Mouse (Mus musculus) T-cell, adult 2 months (primary cell): ENCODE measurements at regions not wholly inside any gene's neighbourhood (a gene's known extent, or its start where the extent isn't known, plus 50 kb on each side); places are given as distances from the start of the nearest gene placed in this dataset.
"Not testable (repeated sequence)": the region's sequence is repeated elsewhere in the genome, so short reads cannot be mapped to it uniquely, and the experiment has no call there.

Source experiments
- DNase-seq: peaks from one replicate; pipeline ENCODE4 v3.0.0; 2022; ENCODE audit warnings: low spot score

GRCm38 (mm10) chr1:143265216-143265615, 375.2 kb upstream of the B3galt2 start:
- no peak for DNase-seq

- DNase-seq: no peak
Measured at GRCm38 (mm10) chr1:143286274-143286967, 354.0 kb upstream of the B3galt2 start.

- DNase-seq: no peak
Measured at GRCm38 (mm10) chr1:143287448-143287847, 353.0 kb upstream of the B3galt2 start.

DNA sequence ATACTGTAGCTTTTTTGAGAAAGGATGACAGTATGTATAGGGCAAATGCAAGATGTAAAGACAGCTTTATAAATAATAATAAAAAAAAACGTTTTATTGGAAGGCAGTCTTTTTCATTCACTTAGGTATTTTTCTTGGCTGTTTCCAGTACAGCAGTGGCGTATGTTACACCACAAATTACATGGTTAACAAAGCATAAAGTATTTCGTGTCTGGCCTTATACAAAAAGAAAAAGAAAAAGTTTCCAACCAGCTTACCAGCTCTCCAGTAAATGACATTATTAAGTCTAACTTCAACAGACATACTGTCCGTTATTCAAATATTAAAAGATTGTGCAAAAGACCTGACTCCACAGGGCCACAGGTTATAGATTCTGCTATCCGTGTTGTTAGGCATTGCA, 343.9 kb upstream of the B3galt2 start:
- no peak for DNase-seq

DNA sequence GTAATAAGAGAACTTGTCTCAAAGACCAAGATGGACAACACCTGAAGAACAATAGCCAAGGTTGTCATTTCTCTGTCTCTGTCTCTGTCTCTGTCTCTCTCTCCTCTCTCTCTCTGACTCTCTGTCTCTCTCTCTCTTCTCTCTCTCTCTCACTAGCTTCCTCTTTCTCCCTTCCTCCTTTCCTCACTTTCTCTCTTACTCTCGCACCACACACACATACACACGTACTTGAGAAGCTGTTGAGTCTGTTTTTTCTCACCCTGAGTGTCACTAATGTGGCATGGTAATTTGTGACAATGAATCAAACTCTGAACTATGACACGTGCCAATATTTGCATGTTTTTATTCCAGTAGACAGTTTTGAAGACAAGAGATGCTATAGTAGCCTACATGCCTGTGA, 333.1 kb upstream of the B3galt2 start:
- DNase-seq: no peak

- DNase-seq: no peak
Measured at GRCm38 (mm10) chr1:143318381-143318780, 322.1 kb upstream of the B3galt2 start.

- DNase-seq: no peak
Measured at GRCm38 (mm10) chr1:143319568-143319967, 320.9 kb upstream of the B3galt2 start.

DNA sequence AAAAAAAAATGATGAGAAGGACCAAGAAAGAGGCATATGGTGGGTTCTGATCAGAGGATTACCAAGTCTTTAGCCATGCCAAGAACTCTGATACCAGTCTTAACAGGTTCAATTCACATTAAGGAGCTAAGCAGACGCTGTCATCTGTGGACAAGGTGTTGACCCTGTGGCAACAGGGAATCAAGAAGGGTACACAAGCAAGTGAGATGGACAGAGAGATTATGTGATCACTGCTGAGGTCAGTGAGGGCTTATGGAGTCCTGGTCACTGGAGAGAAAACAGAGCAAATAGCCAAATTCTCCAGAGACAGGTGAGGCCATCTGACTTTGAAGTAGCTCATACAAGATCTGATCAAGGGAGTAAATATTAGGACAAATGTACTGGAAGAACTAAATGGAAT, 289.1 kb upstream of the B3galt2 start:
- no peak for DNase-seq

GRCm38 (mm10) chr1:143360256-143360655, 280.2 kb upstream of the B3galt2 start:
- DNase-seq: not testable (repeated sequence)

- no peak for DNase-seq
Measured at GRCm38 (mm10) chr1:143391851-143392250, 248.6 kb upstream of the B3galt2 start.
